Mouse (Mus musculus) yolk sac, embryonic 10.5 days (tissue): ENCODE measurements around the gene Il2rg.
A peak's percentile ranks its signal among the peaks of the same experiment; 100 is the strongest.

Source experiments
- DNase-seq: peaks from one replicate; pipeline ENCODE4 v3.0.0-alpha.2; 2017; ENCODE audit warnings: low spot score

The Il2rg gene

GRCm38 (mm10) chrX:101268025-101268754 lies at the start of gene Il2rg:
Gene Il2rg (minus strand): TSS chrX:101268255.
- DNase-seq, result no peak

GRCm38 (mm10) chrX:101313625-101314359 lies 45.7 kb upstream of the Il2rg start:
- no peak for DNase-seq

- no peak for DNase-seq
Observed at GRCm38 (mm10) chrX:101309299-101309698, 41.2 kb upstream of the Il2rg start.

GRCm38 (mm10) chrX:101304646-101305045 lies 36.6 kb upstream of the Il2rg start:
- no peak for DNase-seq

GRCm38 (mm10) chrX:101301654-101302053 lies 33.6 kb upstream of the Il2rg start:
- DNase-seq, result no peak

- no peak for DNase-seq
Observed at GRCm38 (mm10) chrX:101300427-101301030, 32.5 kb upstream of the Il2rg start.

GRCm38 (mm10) chrX:101299473-101300426 lies 31.7 kb upstream of the Il2rg start:
- DNase-seq, result no peak

GRCm38 (mm10) chrX:101299055-101299454 lies 31.0 kb upstream of the Il2rg start, which contains the start of gene Nlgn3:
Gene Nlgn3 (plus strand): TSS chrX:101299168.
- DNase-seq, result no peak

GRCm38 (mm10) chrX:101290111-101290510 lies 22.1 kb upstream of the Il2rg start:
- no peak for DNase-seq

GRCm38 (mm10) chrX:101289037-101289436 lies 21.0 kb upstream of the Il2rg start:
- DNase-seq, result no peak

GRCm38 (mm10) chrX:101288432-101288831 lies 20.4 kb upstream of the Il2rg start:
- DNase-seq, result no peak

- DNase-seq, result no peak
Observed at GRCm38 (mm10) chrX:101287543-101287942, 19.5 kb upstream of the Il2rg start.

- no peak for DNase-seq
Observed at GRCm38 (mm10) chrX:101285953-101286670, 18.1 kb upstream of the Il2rg start.

- peak; percentile 43 for DNase-seq
Observed at GRCm38 (mm10) chrX:101285534-101285933, 17.5 kb upstream of the Il2rg start.

GRCm38 (mm10) chrX:101282813-101283212 lies 14.8 kb upstream of the Il2rg start:
- DNase-seq, result no peak

GRCm38 (mm10) chrX:101273875-101274738 lies 6.1 kb upstream of the Il2rg start, which contains the start of gene Med12:
Gene Med12 (plus strand): TSS chrX:101274030.
- DNase-seq, result peak; percentile 91

GRCm38 (mm10) chrX:101273410-101273809 lies 5.4 kb upstream of the Il2rg start:
- DNase-seq, result no peak

GRCm38 (mm10) chrX:101268755-101269124 lies 685 bp upstream of the Il2rg start, which contains the start of gene Gm20489:
Gene Gm20489 (minus strand): TSS chrX:101269023.
- DNase-seq, result no peak

- no peak for DNase-seq
Observed at GRCm38 (mm10) chrX:101266631-101267030, 1.4 kb downstream of the Il2rg start.

- no peak for DNase-seq
Observed at GRCm38 (mm10) chrX:101263892-101264291, 4.2 kb downstream of the Il2rg start, which contains the start of gene Gm614. Gene Gm614 (minus strand): TSS chrX:101263992.
